Mouse (Mus musculus) G1E (cell line): ENCODE data around the gene Ldlr.

Source experiments
- CTCF ChIP-seq: IDR thresholded peaks from 2 replicates; pipeline ENCODE4 v1.5.1; 2012; ENCODE audit warnings: low read depth, low read length, inconsistent platforms, mixed read lengths
- GATA1 ChIP-seq: IDR thresholded peaks from 2 replicates; pipeline ENCODE4 v1.6.1; 2012; ENCODE audit warnings: borderline replicate concordance, low read length, inconsistent platforms, mixed read lengths

DNA sequence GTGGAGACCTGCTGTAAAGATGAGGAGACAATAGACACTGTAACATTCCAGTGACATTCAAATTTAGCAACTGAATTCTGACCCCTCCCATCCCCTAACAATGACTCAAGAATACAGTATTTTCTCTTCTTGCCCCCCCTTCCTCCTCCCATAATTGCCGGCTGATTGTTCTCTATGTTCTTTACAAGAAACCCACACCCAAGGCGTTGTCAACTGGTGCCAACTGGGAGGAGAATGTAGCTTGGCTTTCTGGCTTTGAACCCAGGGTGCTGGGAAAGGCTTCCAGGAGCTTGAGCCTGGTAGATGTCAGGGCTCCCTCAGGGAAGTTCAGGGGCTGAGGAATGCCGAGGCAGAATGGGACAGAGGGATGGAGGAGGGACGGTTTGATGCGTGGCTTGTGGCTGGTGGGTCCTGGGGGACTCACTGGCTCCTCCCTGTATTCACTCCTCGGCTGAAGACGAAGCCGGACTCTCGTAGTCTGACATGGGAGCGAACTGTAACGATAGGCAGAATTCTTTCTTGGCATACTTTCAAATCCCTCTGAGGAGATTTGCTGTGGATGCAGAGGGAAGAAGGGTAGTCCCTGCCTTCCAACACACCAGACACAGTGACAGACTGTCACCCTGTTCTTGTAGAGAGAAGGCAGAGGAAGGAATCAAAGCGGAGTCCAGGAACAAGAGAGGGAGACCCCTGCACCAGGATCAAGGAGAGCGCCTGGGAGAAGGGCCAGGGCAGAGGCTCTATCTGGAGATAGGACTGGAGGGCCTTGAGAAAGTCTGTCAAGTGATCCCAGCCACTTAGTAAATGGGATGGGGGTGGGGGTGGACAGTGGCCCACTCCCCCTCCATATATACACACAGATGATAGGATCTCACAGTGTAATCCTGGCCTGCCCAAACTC, 45.5 kb downstream of the Ldlr start:
- TF ChIP-seq GATA1 (no peak), CTCF (no peak)
